Mouse (Mus musculus) kidney, postnatal 0 days (tissue): Measurements from ENCODE around the gene Esp16. TPM values are rescaled to one million over a fixed set of nuclear protein-coding genes. Genes with fewer than 3 reads are reported as not detected.
"Not testable (repeated sequence)": the region's sequence is repeated elsewhere in the genome, so short reads cannot be mapped to it uniquely, and the experiment has no call there.

Source experiments
- ATAC-seq: fragments of 200-750 bp; cut with Nextera tagmentation; replicated peaks from 2 replicates; pipeline ENCODE4 v1.8.0; 2017; ENCODE audit warnings: low read depth, moderate number of reproducible peaks, moderate TSS enrichment, moderate library complexity; ENCODE audit not compliant: low FRiP score
- DNase-seq: peaks from one replicate; pipeline ENCODE4 v3.0.0-alpha.2; 2016; ENCODE audit warnings: low spot score
- H3K27ac ChIP-seq: fragments of 300-500 bp; sonication (generic); 2 replicates; pipeline ENCODE4 v1.5.1; 2014; ENCODE audit warnings: mild to moderate bottlenecking
- H3K27me3 ChIP-seq: fragments of 300-500 bp; sonication (generic); 2 replicates; pipeline ENCODE4 v1.6.1; 2014; ENCODE audit warnings: low read length, mixed read lengths; ENCODE audit not compliant: insufficient read depth
- H3K36me3 ChIP-seq: fragments of 300-500 bp; sonication (generic); 2 replicates; pipeline ENCODE4 v1.6.1; 2014; ENCODE audit warnings: low read length, mixed read lengths; ENCODE audit not compliant: insufficient read depth
- H3K4me1 ChIP-seq: fragments of 300-500 bp; sonication (generic); replicated peaks from 2 replicates; pipeline ENCODE4 v1.6.1; 2014; ENCODE audit warnings: antibody characterized with exemption, low read length, mixed read lengths; ENCODE audit not compliant: insufficient read depth
- H3K4me2 ChIP-seq: fragments of 300-500 bp; sonication (generic); 2 replicates; pipeline ENCODE4 v1.6.1; 2014; ENCODE audit warnings: mild to moderate bottlenecking, low read length, moderate library complexity, mixed read lengths
- H3K4me3 ChIP-seq: fragments of 300-500 bp; sonication (generic); replicated peaks from 2 replicates; pipeline ENCODE4 v1.5.1; 2014; ENCODE audit warnings: low read depth, low read length
- H3K9ac ChIP-seq: fragments of 300-500 bp; sonication (generic); 2 replicates; pipeline ENCODE4 v1.6.1; 2014; ENCODE audit warnings: low read depth, low read length
- H3K9me3 ChIP-seq: fragments of 300-500 bp; sonication (generic); replicated peaks from 2 replicates; pipeline ENCODE4 v1.6.1; 2016; ENCODE audit warnings: low read length, inconsistent platforms, mixed read lengths
- WGBS: fragments of 180-500 bp; shearing (Covaris S2); extraction: QIAGEN DNeasy Blood & Tissue Kit; methylation state at CpG from one replicate; pipeline ENCODE4 v1.1.7; 2014; 5-methylcytosine and 5-hydroxymethylcytosine counted together
- polyA plus RNA-seq: library from polyadenylated mRNA; unstranded; fragments of >200 nt; fragmentation: Nextera tagmentation; extraction: Ambion mirVana; gene quantifications from 2 replicates; pipeline ENCODE4 v1.2.1, GENCODE M21; 2015

The Esp16 gene
- polyA plus RNA-seq = not detected in 2 replicates

GRCm38 (mm10) chr17:39535842-39536241 lies at the start of gene Esp16:
Gene Esp16 (plus strand): TSS chr17:39536142.
- DNase-seq, ATAC-seq, H3K4me1 ChIP-seq, H3K36me3 ChIP-seq, H3K27me3 ChIP-seq, H3K9ac ChIP-seq, H3K4me3 ChIP-seq, H3K9me3 ChIP-seq, H3K4me2 ChIP-seq, H3K27ac ChIP-seq: not testable (repeated sequence)
- 75% methylated on average over 6 of the region's 6 CpGs for WGBS

GRCm38 (mm10) chr17:39498043-39498442 lies 37.9 kb upstream of the Esp16 start:
- H3K27ac ChIP-seq, H3K9ac ChIP-seq, DNase-seq, H3K27me3 ChIP-seq, H3K4me1 ChIP-seq, H3K4me3 ChIP-seq, ATAC-seq, H3K4me2 ChIP-seq, H3K9me3 ChIP-seq, H3K36me3 ChIP-seq: not testable (repeated sequence)

Other genes with a start within 250 kb of the Esp16 start
- not detected in 2 replicates for gene Esp18, start 129.8 kb upstream of the Esp16 start, polyA plus RNA-seq
- gene Esp15, start 104.8 kb downstream of the Esp16 start, polyA plus RNA-seq = not detected in 2 replicates